Mouse (Mus musculus) G1E-ER4 (cell line): Measurements from ENCODE around the gene Glt8d2. TPM values are rescaled to one million over a fixed set of nuclear protein-coding genes. Genes with fewer than 3 reads are reported as not detected.

Experiments used
- GATA1 ChIP-seq: IDR thresholded peaks from one replicate; pipeline ENCODE4 v1.8.0; 2012; ENCODE audit warnings: low read length, inconsistent platforms
- polyA plus RNA-seq: library from polyadenylated mRNA; stranded (reverse); fragments of >175 nt; gene quantifications from 2 replicates; pipeline ENCODE4 v1.2.3, GENCODE M21; 2012

The Glt8d2 gene
- polyA plus RNA-seq: not detected in 2 replicates

- no peak for TF ChIP-seq GATA1
These were observed at the start of gene Glt8d2 for GRCm38 (mm10) chr10:82690494-82690893. Gene Glt8d2, minus strand, starts transcription at chr10:82690650.

- TF ChIP-seq GATA1: no peak
These were observed 9.0 kb upstream of the Glt8d2 start for GRCm38 (mm10) chr10:82699296-82699941.

GRCm38 (mm10) chr10:82698712-82699261, 8.3 kb upstream of the Glt8d2 start:
- no peak for TF ChIP-seq GATA1

- no peak for TF ChIP-seq GATA1
These were observed 7.0 kb upstream of the Glt8d2 start for GRCm38 (mm10) chr10:82697305-82697898.

GRCm38 (mm10) chr10:82696453-82697079, 6.1 kb upstream of the Glt8d2 start:
- TF ChIP-seq GATA1: no peak

- no peak for TF ChIP-seq GATA1
These were observed 5.5 kb upstream of the Glt8d2 start, which contains the start of gene Hcfc2 for GRCm38 (mm10) chr10:82695956-82696355. Gene Hcfc2, plus strand, starts transcription at chr10:82696160.

- TF ChIP-seq GATA1: no peak
These were observed 704 bp downstream of the Glt8d2 start for GRCm38 (mm10) chr10:82689681-82690211.

GRCm38 (mm10) chr10:82685440-82685839, 5.0 kb downstream of the Glt8d2 start:
- TF ChIP-seq GATA1: no peak

- no peak for TF ChIP-seq GATA1
These were observed 8.8 kb downstream of the Glt8d2 start for GRCm38 (mm10) chr10:82681639-82682038.

- no peak for TF ChIP-seq GATA1
These were observed 9.7 kb downstream of the Glt8d2 start for GRCm38 (mm10) chr10:82680769-82681168.

GRCm38 (mm10) chr10:82676949-82677348, 13.5 kb downstream of the Glt8d2 start:
- no peak for TF ChIP-seq GATA1

GRCm38 (mm10) chr10:82670205-82670604, 20.2 kb downstream of the Glt8d2 start:
- no peak for TF ChIP-seq GATA1

- no peak for TF ChIP-seq GATA1
These were observed 23.8 kb downstream of the Glt8d2 start for GRCm38 (mm10) chr10:82666436-82667234.

GRCm38 (mm10) chr10:82665951-82666350, 24.5 kb downstream of the Glt8d2 start:
- TF ChIP-seq GATA1: no peak

GRCm38 (mm10) chr10:82663289-82663688, 27.2 kb downstream of the Glt8d2 start:
- TF ChIP-seq GATA1: no peak
